Mouse (Mus musculus) megakaryocyte, embryonic 14.5 days (primary cell): ENCODE measurements around the gene Ppp1r18.

Experiments
- FLI1 ChIP-seq: IDR thresholded peaks from 2 replicates; pipeline ENCODE4 v1.6.1; 2012; ENCODE audit warnings: low read length, inconsistent platforms, mixed read lengths
- GATA1 ChIP-seq: IDR thresholded peaks from 3 replicates; pipeline ENCODE4 v1.6.1; 2012; ENCODE audit warnings: mixed read lengths, low read length, inconsistent platforms, borderline replicate concordance

DNA sequence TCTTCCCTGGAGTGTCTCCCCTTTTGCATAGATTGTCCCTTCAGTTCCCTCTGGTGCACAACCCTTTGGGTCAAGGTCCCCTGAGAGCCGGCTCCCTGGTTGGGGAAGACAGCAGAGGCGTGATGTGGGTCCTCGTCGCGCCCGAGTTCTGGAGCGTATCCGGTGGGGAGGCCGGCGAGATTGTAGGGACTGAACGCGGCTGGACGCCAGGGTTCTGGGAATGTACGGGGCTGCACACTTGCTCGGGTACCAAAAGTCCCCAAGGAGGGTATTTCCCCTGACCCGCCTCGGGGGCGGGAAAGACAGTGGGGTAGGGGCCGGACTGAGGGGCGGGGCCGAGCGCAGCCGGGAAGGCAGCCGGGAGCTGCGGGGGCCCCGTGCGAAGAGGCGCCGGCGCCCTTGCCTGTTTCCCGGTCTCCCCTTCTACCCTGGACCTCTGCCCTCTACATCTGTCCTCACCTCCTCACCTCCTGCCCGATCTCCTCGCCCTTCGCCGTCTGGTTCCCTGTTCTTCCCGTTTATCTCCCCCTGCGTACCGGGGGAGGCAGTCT is 963 bp downstream of the Ppp1r18 start:
- no peak for TF ChIP-seq GATA1
- no peak for TF ChIP-seq FLI1
